Mouse (Mus musculus): ENCODE data around the gene Rpap3. TPM values are rescaled to one million over a fixed set of nuclear protein-coding genes. Genes with fewer than 3 reads are reported as not detected.

Rpap3 gene
- total and polyA plus RNA-seq, 3 experiments: 4.4 to 14.2 (median 12.7) TPM

DNA sequence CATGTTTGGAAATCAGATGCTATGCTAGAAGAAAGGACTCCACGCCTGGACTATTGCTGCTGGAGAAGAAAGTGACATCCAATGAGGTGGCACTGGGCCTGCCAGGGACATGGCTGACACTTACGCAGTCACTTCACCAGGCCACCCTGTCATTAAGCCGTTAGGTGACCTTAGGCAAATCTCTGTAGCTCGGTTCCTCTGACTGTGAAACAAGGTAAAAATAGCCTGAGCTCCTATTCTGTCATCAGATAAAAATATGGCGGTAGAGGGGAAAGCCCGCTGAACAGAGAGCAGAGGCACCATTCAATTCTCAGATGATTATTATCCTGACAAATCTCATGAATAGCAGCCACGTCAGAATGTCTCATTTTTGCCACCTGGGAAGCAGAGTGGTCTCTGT is 36.4 kb upstream of the Rpap3 start:
- 24% methylated on average over 7 of the region's 7 CpGs for WGBS
- intact Hi-C loops (cut with DNase I): loop anchor here (1.0 kb wide), 1 partner anchor 37 kb away; the partner anchor contains the start of gene Rpap3
- Histone ChIP-seq H3K27ac (peak overlapping the region; percentile 15), H3K9ac (ENCODE audit: low read depth, low read length) (no peak overlapping the region), H3K4me1 (ENCODE audit: control insufficient read depth, insufficient read depth, low read length) (peaks cover 19% of the 10 kb centered on the region), H3K27me3 (ENCODE audit: control insufficient read depth, insufficient read depth, low read length) (no peaks in the 10 kb centered on the region), H3K79me2 (replicated peaks; ENCODE audit: control insufficient read depth, insufficient read depth, low read length) (no peaks in the 10 kb centered on the region), H3K36me3 (ENCODE audit: control insufficient read depth, insufficient read depth, low read length) (peaks cover 2% of the 10 kb centered on the region; the same call in 1 of the 2 replicates), H3K4me3 (no peak overlapping the region)
- TF ChIP-seq EP300 (IDR thresholded peaks at IDR 0.05; ENCODE audit: insufficient read depth, low read depth, low read length) (no peak), CTCF (IDR thresholded peaks at IDR 0.05) (no peak), POLR2A (IDR thresholded peaks at IDR 0.05; ENCODE audit: insufficient read depth, low read depth, low read length) (no peak)
- DNase-seq: no peak

GRCm38 (mm10) chr15:97741662-97742061 is 36.0 kb upstream of the Rpap3 start:
- no peaks in the 10 kb centered on the region for H3K79me2 ChIP-seq (replicated peaks; ENCODE audit: control insufficient read depth, insufficient read depth, low read length)

GRCm38 (mm10) chr15:97740283-97740732 is 34.7 kb upstream of the Rpap3 start:
- intact Hi-C loops (cut with DNase I): no loop called here
- no peak overlapping the region for H3K4me3 ChIP-seq
- H3K9ac ChIP-seq (ENCODE audit: low read depth, low read length): no peak overlapping the region
- no peak for DNase-seq
- no peak overlapping the region for H3K27ac ChIP-seq
- 80% methylated on average over 9 of the region's 9 CpGs for WGBS
- H3K79me2 ChIP-seq (replicated peaks; ENCODE audit: control insufficient read depth, insufficient read depth, low read length): no peaks in the 10 kb centered on the region
- peaks cover 12% of the 10 kb centered on the region for H3K4me1 ChIP-seq (ENCODE audit: control insufficient read depth, insufficient read depth, low read length)
- H3K27me3 ChIP-seq (ENCODE audit: control insufficient read depth, insufficient read depth, low read length): no peaks in the 10 kb centered on the region
- TF ChIP-seq EP300 (IDR thresholded peaks at IDR 0.05; ENCODE audit: insufficient read depth, low read depth, low read length) (no peak), POLR2A (IDR thresholded peaks at IDR 0.05; ENCODE audit: insufficient read depth, low read depth, low read length) (no peak), CTCF (IDR thresholded peaks at IDR 0.05) (no peak)
- peaks cover 1% of the 10 kb centered on the region; the same call in 1 of the 2 replicates for H3K36me3 ChIP-seq (ENCODE audit: control insufficient read depth, insufficient read depth, low read length)

More at GRCm38 (mm10) chr15:97741662-97742061, 36.0 kb upstream of the Rpap3 start:
- no peak overlapping the region for H3K9ac ChIP-seq (ENCODE audit: low read depth, low read length)
- intact Hi-C loops (cut with DNase I): loop anchor here (1.0 kb wide), 1 partner anchor 36 kb away; the partner anchor contains the start of gene Rpap3
- peaks cover 17% of the 10 kb centered on the region for H3K4me1 ChIP-seq (ENCODE audit: control insufficient read depth, insufficient read depth, low read length)
- 65% methylated on average over 12 of the region's 12 CpGs for WGBS
- TF ChIP-seq EP300 (IDR thresholded peaks at IDR 0.05; ENCODE audit: insufficient read depth, low read depth, low read length) (0 out of 2 replicates have a peak, but pooled peaks have one; percentile 2), CTCF (IDR thresholded peaks at IDR 0.05) (no peak)
- H3K4me3 ChIP-seq: no peak overlapping the region
- no peak for DNase-seq
- peaks cover 2% of the 10 kb centered on the region; the same call in 1 of the 2 replicates for H3K36me3 ChIP-seq (ENCODE audit: control insufficient read depth, insufficient read depth, low read length)
- peak overlapping the region; percentile 15; the same call in 1 of the 2 replicates for H3K27ac ChIP-seq
- no peaks in the 10 kb centered on the region for H3K27me3 ChIP-seq (ENCODE audit: control insufficient read depth, insufficient read depth, low read length)

DNA sequence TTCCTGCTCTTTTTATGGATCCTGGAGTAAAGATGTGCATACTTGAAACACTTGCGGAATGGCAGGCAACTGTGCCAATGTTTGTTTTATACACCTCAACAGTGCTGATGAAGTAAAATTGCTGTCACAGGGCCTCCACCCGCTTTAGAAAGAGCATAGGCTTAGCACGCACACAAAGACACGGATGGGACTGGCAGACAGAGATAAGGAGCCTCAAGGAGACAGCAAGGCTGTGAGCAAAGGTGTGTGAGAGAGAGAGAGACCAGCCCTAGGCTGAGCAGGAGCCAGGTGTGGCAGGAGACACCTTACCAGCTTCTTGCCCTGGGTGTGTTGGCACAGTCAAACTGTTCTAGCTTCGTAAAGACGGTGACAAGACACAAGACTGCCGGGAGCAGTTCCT is 33.3 kb upstream of the Rpap3 start:
- no peak overlapping the region for H3K4me3 ChIP-seq
- peaks cover 8% of the 10 kb centered on the region for H3K4me1 ChIP-seq (ENCODE audit: control insufficient read depth, insufficient read depth, low read length)
- intact Hi-C loops (cut with DNase I): no loop called here
- H3K27me3 ChIP-seq (ENCODE audit: control insufficient read depth, insufficient read depth, low read length): no peaks in the 10 kb centered on the region
- TF ChIP-seq POLR2A (IDR thresholded peaks at IDR 0.05; ENCODE audit: insufficient read depth, low read depth, low read length): no peak
- TF ChIP-seq CTCF (IDR thresholded peaks at IDR 0.05): no peak
- no peak for TF ChIP-seq EP300 (IDR thresholded peaks at IDR 0.05; ENCODE audit: insufficient read depth, low read depth, low read length)
- 82% methylated on average over 7 of the region's 7 CpGs for WGBS
- H3K79me2 ChIP-seq (replicated peaks; ENCODE audit: control insufficient read depth, insufficient read depth, low read length): no peaks in the 10 kb centered on the region
- no peak overlapping the region for H3K9ac ChIP-seq (ENCODE audit: low read depth, low read length)
- H3K36me3 ChIP-seq (ENCODE audit: control insufficient read depth, insufficient read depth, low read length): no peaks in the 10 kb centered on the region
- DNase-seq: no peak
- no peak overlapping the region for H3K27ac ChIP-seq

- Histone ChIP-seq H3K9ac (ENCODE audit: low read depth, low read length) (no peak overlapping the region), H3K27me3 (ENCODE audit: control insufficient read depth, insufficient read depth, low read length) (no peaks in the 10 kb centered on the region), H3K36me3 (ENCODE audit: control insufficient read depth, insufficient read depth, low read length) (no peaks in the 10 kb centered on the region), H3K27ac (no peak overlapping the region), H3K79me2 (replicated peaks; ENCODE audit: control insufficient read depth, insufficient read depth, low read length) (no peaks in the 10 kb centered on the region), H3K4me1 (ENCODE audit: control insufficient read depth, insufficient read depth, low read length) (peaks cover 18% of the 10 kb centered on the region), H3K4me3 (no peak overlapping the region)
- DNase-seq: no peak
- TF ChIP-seq POLR2A (IDR thresholded peaks at IDR 0.05; ENCODE audit: insufficient read depth, low read depth, low read length): no peak
- no peak for TF ChIP-seq CTCF (IDR thresholded peaks at IDR 0.05)
- no peak for TF ChIP-seq EP300 (IDR thresholded peaks at IDR 0.05; ENCODE audit: insufficient read depth, low read depth, low read length)
- intact Hi-C loops (cut with DNase I): no loop called here
- 92% methylated on average over 11 of the region's 11 CpGs for WGBS
Measured at GRCm38 (mm10) chr15:97731988-97732387, 26.4 kb upstream of the Rpap3 start.

- H3K36me3 ChIP-seq (ENCODE audit: control insufficient read depth, insufficient read depth, low read length): no peaks in the 10 kb centered on the region
- 83% methylated on average over 8 of the region's 8 CpGs for WGBS
- no peaks in the 10 kb centered on the region for H3K79me2 ChIP-seq (replicated peaks; ENCODE audit: control insufficient read depth, insufficient read depth, low read length)
- TF ChIP-seq POLR2A (IDR thresholded peaks at IDR 0.05; ENCODE audit: insufficient read depth, low read depth, low read length) (no peak), CTCF (IDR thresholded peaks at IDR 0.05) (no peak), EP300 (IDR thresholded peaks at IDR 0.05; ENCODE audit: insufficient read depth, low read depth, low read length) (no peak)
- no peak for DNase-seq
- no peak within 1 kb of the TSS for H3K9ac ChIP-seq (ENCODE audit: low read depth, low read length)
- intact Hi-C loops (cut with DNase I): no loop called here
- H3K27me3 ChIP-seq (ENCODE audit: control insufficient read depth, insufficient read depth, low read length): no peaks in the 10 kb centered on the region
- H3K4me3 ChIP-seq: no peak within 1 kb of the TSS
- H3K27ac ChIP-seq: no peak within 1 kb of the TSS; the same call in 1 of the 2 replicates
- H3K4me1 ChIP-seq (ENCODE audit: control insufficient read depth, insufficient read depth, low read length): peaks cover 18% of the 10 kb centered on the region
Measured at GRCm38 (mm10) chr15:97731111-97731510, 25.5 kb upstream of the Rpap3 start, which contains the start of gene Endou. TSS of gene Endou (minus strand) at chr15:97731339.

Data from heart, adult 2 months (tissue).